Mouse (Mus musculus) small intestine, adult 2 months (tissue): Measurements from ENCODE around the gene Dgke.

Experiments used
- CTCF ChIP-seq: fragments of 200-500 bp; IDR thresholded peaks from 2 replicates; pipeline ENCODE4 v1.5.1; 2012; ENCODE audit warnings: low read depth, mild to moderate bottlenecking, control low read depth, inconsistent platforms, low read length, moderate library complexity, mixed read lengths; ENCODE audit not compliant: insufficient replicate concordance, insufficient read length; ENCODE audit errors: extremely low read depth
- POLR2A ChIP-seq: fragments of 200-500 bp; IDR thresholded peaks from 2 replicates; pipeline ENCODE4 v1.6.1; 2012; ENCODE audit warnings: low read depth, mild to moderate bottlenecking, control low read depth, inconsistent platforms, low read length, moderate library complexity

DNA sequence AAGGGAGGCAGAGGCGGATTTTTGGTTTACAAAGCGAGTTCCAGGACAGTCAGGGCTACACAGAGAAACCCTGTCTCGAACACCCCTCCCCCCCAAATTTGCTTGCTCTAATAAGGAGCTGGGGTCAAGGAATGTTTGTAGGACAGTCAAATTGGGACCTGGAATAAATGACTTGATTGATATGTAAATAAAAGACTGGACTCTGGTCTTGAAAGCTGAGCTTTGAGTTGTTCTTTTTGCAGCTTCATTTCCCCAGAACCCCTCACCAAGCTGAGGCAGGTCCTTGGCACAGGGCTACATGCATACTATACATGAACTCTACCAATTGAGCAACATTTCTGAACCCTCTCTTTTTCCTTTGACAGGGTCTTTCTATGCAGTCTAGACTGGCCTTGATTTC, 20.6 kb downstream of the Dgke start:
- no peak for TF ChIP-seq CTCF
- TF ChIP-seq POLR2A = no peak
